Mouse (Mus musculus) C2C12 (cell line): ENCODE measurements around the gene Mthfr.

Experiments
- CEBPB ChIP-seq: IDR thresholded peaks from one replicate; pipeline ENCODE4 v1.6.1; 2011; ENCODE audit warnings: low read depth, mild to moderate bottlenecking, control low read depth, moderate library complexity
- CTCF ChIP-seq: IDR thresholded peaks from one replicate; pipeline ENCODE4 v1.5.1; 2011; ENCODE audit not compliant: control insufficient read depth, insufficient read depth, insufficient read length
- MYOD1 ChIP-seq: IDR thresholded peaks from one replicate; pipeline ENCODE4 v1.6.1; 2011; ENCODE audit warnings: low read depth; ENCODE audit not compliant: control insufficient read depth, insufficient read length
- MYOG ChIP-seq: IDR thresholded peaks from one replicate; pipeline ENCODE4 v1.6.1; 2011; ENCODE audit not compliant: control insufficient read depth, insufficient read length; ENCODE audit errors: extremely low read depth
- USF1 ChIP-seq: IDR thresholded peaks from one replicate; pipeline ENCODE4 v1.6.1; 2011; ENCODE audit warnings: low read depth, mild to moderate bottlenecking, control low read depth, moderate library complexity

- TF ChIP-seq CEBPB: no peak
- no peak for TF ChIP-seq CTCF
- TF ChIP-seq USF1: no peak
- no peak for TF ChIP-seq MYOG
- TF ChIP-seq MYOD1: no peak
Measured at GRCm38 (mm10) chr4:148084261-148084714, 45.4 kb downstream of the Mthfr start.
